In the genomic region with DNA sequence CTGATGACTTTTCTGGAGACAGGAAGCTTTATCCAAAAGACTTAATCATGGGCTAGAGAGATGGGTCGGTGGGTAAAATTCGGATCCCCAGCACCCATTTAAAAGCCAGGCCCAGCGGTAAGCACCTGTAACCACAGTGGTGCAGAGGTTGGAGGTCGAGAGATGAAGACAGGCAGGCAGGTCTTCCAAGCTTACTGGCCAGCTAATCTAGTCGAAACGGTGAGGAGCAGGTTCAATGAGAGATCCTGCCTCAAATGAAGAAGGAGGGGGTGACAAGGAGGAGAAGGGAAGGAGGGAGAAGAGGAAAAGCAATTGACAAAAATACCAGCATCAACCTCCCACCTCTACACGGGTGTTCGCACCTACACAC, we compare ENCODE assay signal across 16 mouse cellular contexts.
A peak's percentile ranks its signal among the peaks of the same experiment; 100 is the strongest.
DNase-seq lines count a peak whose midpoint lies in the region; ATAC-seq lines count a peak whose summit lies in the region.
"Had no signal": no experiment of that assay in that cellular context is flagged by ENCODE, and none has a peak within 500 bp of the region (broad histone marks: within the 10 kb centered on the region; RNA-seq: fewer than 3 reads in every experiment).

No protein-coding gene starts in this region.

- H3K4me1 ChIP-seq in heart, embryonic 10.5 days, result no peaks in the 10 kb centered on the region
- H3K4me1 ChIP-seq in liver, embryonic 12.5 days, result 0 out of 2 replicates have a peak, but pooled peaks cover 15% of the 10 kb centered on the region
- peaks cover 8% of the 10 kb centered on the region; the same call in 1 of the 2 replicates for H3K4me1 ChIP-seq in liver, embryonic 15.5 days (replicated peaks)
- H3K4me1 ChIP-seq: embryonic facial prominence, embryonic 10.5 days had no signal

- no peak overlapping the region for H3K9ac ChIP-seq in liver, embryonic 12.5 days
- H3K9ac ChIP-seq in liver, embryonic 15.5 days, result no peak overlapping the region
- H3K9ac ChIP-seq: embryonic facial prominence, embryonic 13.5 days; forebrain, embryonic 13.5 days; heart, embryonic 12.5 days; heart, embryonic 15.5 days; hindbrain, embryonic 14.5 days had no signal

- no peak overlapping the region for H3K4me2 ChIP-seq in liver, embryonic 12.5 days
- H3K4me2 ChIP-seq in liver, embryonic 15.5 days, result no peak overlapping the region
- H3K4me2 ChIP-seq: embryonic facial prominence, embryonic 13.5 days; forebrain, embryonic 13.5 days; heart, embryonic 12.5 days; heart, embryonic 15.5 days; hindbrain, embryonic 14.5 days had no signal

- DNase-seq in heart, embryonic 10.5 days (ENCODE audit: low spot score), result peak; percentile 71
- no peak for DNase-seq in heart, adult 9 months (ENCODE audit: low spot score in 2 of 2)
- no peak for DNase-seq in neural tube, embryonic 10.5 days (ENCODE audit: extremely low spot score, low spot score)
- no peak for DNase-seq in embryo, embryonic 9.5 days (ENCODE audit: extremely low spot score)

- H3K9me3 ChIP-seq in heart, embryonic 10.5 days, result no peaks in the 10 kb centered on the region
- no peaks in the 10 kb centered on the region for H3K9me3 ChIP-seq in liver, embryonic 12.5 days (replicated peaks)
- no peaks in the 10 kb centered on the region for H3K9me3 ChIP-seq in liver, embryonic 15.5 days (replicated peaks)
- H3K9me3 ChIP-seq: embryonic facial prominence, embryonic 10.5 days; embryonic facial prominence, embryonic 13.5 days; forebrain, embryonic 13.5 days; heart, embryonic 12.5 days; heart, embryonic 15.5 days; hindbrain, embryonic 10.5 days had no signal

- no peak overlapping the region for H3K4me3 ChIP-seq in heart, embryonic 10.5 days
- no peak overlapping the region for H3K4me3 ChIP-seq in liver, embryonic 12.5 days
- H3K4me3 ChIP-seq in liver, embryonic 15.5 days (replicated peaks), result no peak overlapping the region
- H3K4me3 ChIP-seq: embryonic facial prominence, embryonic 10.5 days; embryonic facial prominence, embryonic 13.5 days; erythroblast, embryonic 14.5 days; forebrain, embryonic 13.5 days; gastrocnemius, adult 2 months; heart, embryonic 12.5 days; heart, embryonic 15.5 days; hindbrain, embryonic 10.5 days had no signal

- no peak for ATAC-seq in liver, embryonic 12.5 days
- ATAC-seq in liver, embryonic 15.5 days (ENCODE audit: insufficient read depth), result no peak
- ATAC-seq: hindbrain, postnatal 0 days had no signal

- no peaks in the 10 kb centered on the region for H3K36me3 ChIP-seq in heart, embryonic 10.5 days
- no peaks in the 10 kb centered on the region for H3K36me3 ChIP-seq in liver, embryonic 12.5 days
- H3K36me3 ChIP-seq in liver, embryonic 15.5 days (replicated peaks), result no peaks in the 10 kb centered on the region
- H3K36me3 ChIP-seq: embryonic facial prominence, embryonic 10.5 days; embryonic facial prominence, embryonic 13.5 days; heart, embryonic 12.5 days; heart, embryonic 15.5 days; hindbrain, embryonic 10.5 days had no signal

- no peak overlapping the region for H3K27ac ChIP-seq in heart, embryonic 10.5 days
- H3K27ac ChIP-seq in liver, embryonic 12.5 days, result peak overlapping the region; percentile 49; the same call in 1 of the 2 replicates
- H3K27ac ChIP-seq in liver, embryonic 15.5 days (replicated peaks), result peak overlapping the region; percentile 46; the same call in 1 of the 2 replicates
- H3K27ac ChIP-seq: embryonic facial prominence, embryonic 10.5 days; embryonic facial prominence, embryonic 13.5 days; forebrain, embryonic 13.5 days; gastrocnemius, adult 2 months; heart, embryonic 15.5 days; hindbrain, embryonic 10.5 days; hindbrain, embryonic 14.5 days; hindbrain, postnatal 0 days had no signal

- 77% methylated on average over 8 of the region's 8 CpGs for WGBS in heart, embryonic 10.5 days
- WGBS in liver, embryonic 12.5 days (ENCODE audit: insufficient replicate concordance), result 69% methylated on average over 8 of the region's 8 CpGs
- WGBS in liver, embryonic 15.5 days (ENCODE audit: insufficient replicate concordance), result 59% methylated on average over 8 of the region's 8 CpGs

- no peaks in the 10 kb centered on the region for H3K27me3 ChIP-seq in heart, embryonic 10.5 days (ENCODE audit: insufficient read depth, poor library complexity, severe bottlenecking)
- H3K27me3 ChIP-seq in liver, embryonic 12.5 days (replicated peaks), result no peaks in the 10 kb centered on the region
- H3K27me3 ChIP-seq in liver, embryonic 15.5 days, result no peaks in the 10 kb centered on the region
- H3K27me3 ChIP-seq: embryonic facial prominence, embryonic 13.5 days; forebrain, embryonic 13.5 days; heart, embryonic 12.5 days; heart, embryonic 15.5 days had no signal
